Mouse (Mus musculus) induced T-regulatory cell, adult 2 months (primary cell): ENCODE measurements around the gene Gm6588.
"Not testable (repeated sequence)": the region's sequence is repeated elsewhere in the genome, so short reads cannot be mapped to it uniquely, and the experiment has no call there.

Experiments
- DNase-seq: peaks from one replicate; pipeline ENCODE4 v3.0.0-alpha.2; 2012; ENCODE audit warnings: low read depth

The Gm6588 gene

GRCm38 (mm10) chr5:112448747-112449440 is at the start of gene Gm6588:
Gene Gm6588, plus strand, starts transcription at chr5:112449426.
- no peak for DNase-seq

GRCm38 (mm10) chr5:112402437-112402836 is 46.8 kb upstream of the Gm6588 start:
- DNase-seq, result no peak

GRCm38 (mm10) chr5:112406017-112406416 is 43.2 kb upstream of the Gm6588 start:
- DNase-seq, result no peak

GRCm38 (mm10) chr5:112409274-112409673 is 40.0 kb upstream of the Gm6588 start:
- DNase-seq, result no peak

GRCm38 (mm10) chr5:112411072-112411471 is 38.2 kb upstream of the Gm6588 start:
- DNase-seq, result no peak

GRCm38 (mm10) chr5:112411514-112412335 is 37.5 kb upstream of the Gm6588 start:
- DNase-seq, result no peak

- not testable (repeated sequence) for DNase-seq
Observed at GRCm38 (mm10) chr5:112412781-112413180, 36.4 kb upstream of the Gm6588 start.

- no peak for DNase-seq
Observed at GRCm38 (mm10) chr5:112416673-112417072, 32.6 kb upstream of the Gm6588 start.

GRCm38 (mm10) chr5:112418023-112418422 is 31.2 kb upstream of the Gm6588 start:
- no peak for DNase-seq

- no peak for DNase-seq
Observed at GRCm38 (mm10) chr5:112419535-112419934, 29.7 kb upstream of the Gm6588 start.

GRCm38 (mm10) chr5:112426635-112427034 is 22.6 kb upstream of the Gm6588 start:
- DNase-seq, result no peak

GRCm38 (mm10) chr5:112427283-112427682 is 21.9 kb upstream of the Gm6588 start:
- peak; percentile 78 for DNase-seq

GRCm38 (mm10) chr5:112428944-112429343 is 20.3 kb upstream of the Gm6588 start:
- DNase-seq, result peak; percentile 66

GRCm38 (mm10) chr5:112431120-112431775 is 18.0 kb upstream of the Gm6588 start:
- DNase-seq, result peak; percentile 52

- DNase-seq, result no peak
Observed at GRCm38 (mm10) chr5:112432033-112432432, 17.2 kb upstream of the Gm6588 start.

- DNase-seq, result peak; percentile 79
Observed at GRCm38 (mm10) chr5:112433004-112433403, 16.2 kb upstream of the Gm6588 start.

GRCm38 (mm10) chr5:112438535-112438934 is 10.7 kb upstream of the Gm6588 start:
- DNase-seq, result no peak

GRCm38 (mm10) chr5:112453088-112453487 is 3.9 kb downstream of the Gm6588 start:
- DNase-seq, result no peak

- no peak for DNase-seq
Observed at GRCm38 (mm10) chr5:112454966-112455555, 5.8 kb downstream of the Gm6588 start.

GRCm38 (mm10) chr5:112459903-112460302 is 10.7 kb downstream of the Gm6588 start:
- no peak for DNase-seq

- DNase-seq, result no peak
Observed at GRCm38 (mm10) chr5:112466331-112466730, 17.1 kb downstream of the Gm6588 start.

GRCm38 (mm10) chr5:112468986-112469581 is 19.9 kb downstream of the Gm6588 start:
- DNase-seq, result peak; percentile 23
